Mouse (Mus musculus) heart, postnatal 0 days (tissue): Measurements from ENCODE around the gene Cxcl17.

Source experiments
- CTCF ChIP-seq: IDR thresholded peaks from 2 replicates; pipeline ENCODE4 v1.5.1; 2016; ENCODE audit warnings: antibody characterized with exemption, control low read depth, low read depth
- EP300 ChIP-seq: IDR thresholded peaks from 2 replicates; pipeline ENCODE4 v1.6.1; 2016; ENCODE audit warnings: antibody characterized with exemption, low read depth

GRCm38 (mm10) chr7:25368333-25368732 is 44.4 kb downstream of the Cxcl17 start:
- no peak for TF ChIP-seq EP300
- no peak for TF ChIP-seq CTCF
